Mouse (Mus musculus) forebrain, embryonic 12.5 days (tissue): ENCODE measurements around the gene Ripk1. TPM values are rescaled to one million over a fixed set of nuclear protein-coding genes. Genes with fewer than 3 reads are reported as not detected.
A peak's percentile ranks its signal among the peaks of the same experiment; 100 is the strongest.

Experiments used
- ATAC-seq: fragments of 200-750 bp; cut with Nextera tagmentation; 2 replicates; pipeline ENCODE4 v1.8.0; 2017; ENCODE audit warnings: moderate TSS enrichment; ENCODE audit not compliant: low FRiP score
- H3K27ac ChIP-seq: fragments of 300-500 bp; sonication (generic); 2 replicates; pipeline ENCODE4 v1.5.1; 2016; ENCODE audit warnings: mild to moderate bottlenecking
- H3K27me3 ChIP-seq: fragments of 300-500 bp; sonication (generic); 2 replicates; pipeline ENCODE4 v1.6.1; 2016; ENCODE audit warnings: mild to moderate bottlenecking
- H3K36me3 ChIP-seq: fragments of 300-500 bp; sonication (generic); replicated peaks from 2 replicates; pipeline ENCODE4 v1.6.1; 2016; ENCODE audit warnings: mild to moderate bottlenecking
- H3K4me1 ChIP-seq: fragments of 300-500 bp; sonication (generic); 2 replicates; pipeline ENCODE4 v1.6.1; 2016
- H3K4me2 ChIP-seq: fragments of 300-500 bp; sonication (generic); 2 replicates; pipeline ENCODE4 v1.6.1; 2016; ENCODE audit warnings: mild to moderate bottlenecking, moderate library complexity
- H3K4me3 ChIP-seq: fragments of 300-500 bp; sonication (generic); replicated peaks from 2 replicates; pipeline ENCODE4 v1.5.1; 2016; ENCODE audit warnings: mild to moderate bottlenecking
- H3K9ac ChIP-seq: fragments of 300-500 bp; sonication (generic); 2 replicates; pipeline ENCODE4 v1.6.1; 2016; ENCODE audit warnings: mild to moderate bottlenecking
- H3K9me3 ChIP-seq: fragments of 300-500 bp; sonication (generic); 2 replicates; pipeline ENCODE4 v1.6.1; 2016
- WGBS: fragments of 180-500 bp; shearing (Covaris S2); methylation state at CpG from one replicate; pipeline ENCODE4 v1.1.7; 2016; 5-methylcytosine and 5-hydroxymethylcytosine counted together
- polyA plus RNA-seq: library from polyadenylated mRNA; unstranded; fragments of >200 nt; fragmentation: Nextera tagmentation; extraction: Ambion mirVana; gene quantifications from 2 replicates; pipeline ENCODE4 v1.2.1, GENCODE M21; 2016

The Ripk1 gene
- polyA plus RNA-seq, 1 experiment from 2014 or later, result 9.0 TPM

- Histone ChIP-seq H3K9ac (peak overlapping the region; percentile 26), H3K27me3 (no peaks in the 10 kb centered on the region), H3K4me3 (peak overlapping the region; percentile 91), H3K36me3 (no peaks in the 10 kb centered on the region), H3K4me1 (peaks cover 14% of the 10 kb centered on the region), H3K4me2 (peak overlapping the region; percentile 61), H3K27ac (0 out of 2 replicates have a peak overlapping the region, but pooled peaks have one; percentile 80), H3K9me3 (no peaks in the 10 kb centered on the region)
- WGBS, result 11% methylated on average over 5 of the region's 5 CpGs
- peak; percentile 9; the same call in 1 of the 2 replicates for ATAC-seq
These were observed 895 bp downstream of the Ripk1 start for GRCm38 (mm10) chr13:34003058-34003457.

DNA sequence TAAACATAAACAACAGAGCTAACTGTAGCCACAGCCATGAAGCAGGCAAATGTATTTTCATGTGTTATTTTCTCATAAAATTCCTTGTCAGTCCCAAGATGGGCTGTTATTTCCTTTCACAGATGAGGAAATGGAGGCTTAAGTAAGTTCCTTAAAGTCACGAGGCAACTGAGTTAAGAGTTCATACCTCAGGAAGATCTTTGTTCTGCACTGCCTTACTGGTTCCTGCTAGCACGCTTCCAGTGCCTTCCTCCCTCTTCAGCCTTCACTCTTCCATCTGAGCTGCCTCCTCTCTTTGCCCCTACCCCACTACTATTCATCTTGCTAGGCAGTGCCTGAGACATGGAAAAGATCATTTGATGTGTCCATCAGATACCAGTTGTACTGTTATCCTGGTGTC, 5.1 kb downstream of the Ripk1 start:
- 82% methylated on average over 2 of the region's 2 CpGs for WGBS
- no peaks in the 10 kb centered on the region for H3K27me3 ChIP-seq
- no peak for ATAC-seq

DNA sequence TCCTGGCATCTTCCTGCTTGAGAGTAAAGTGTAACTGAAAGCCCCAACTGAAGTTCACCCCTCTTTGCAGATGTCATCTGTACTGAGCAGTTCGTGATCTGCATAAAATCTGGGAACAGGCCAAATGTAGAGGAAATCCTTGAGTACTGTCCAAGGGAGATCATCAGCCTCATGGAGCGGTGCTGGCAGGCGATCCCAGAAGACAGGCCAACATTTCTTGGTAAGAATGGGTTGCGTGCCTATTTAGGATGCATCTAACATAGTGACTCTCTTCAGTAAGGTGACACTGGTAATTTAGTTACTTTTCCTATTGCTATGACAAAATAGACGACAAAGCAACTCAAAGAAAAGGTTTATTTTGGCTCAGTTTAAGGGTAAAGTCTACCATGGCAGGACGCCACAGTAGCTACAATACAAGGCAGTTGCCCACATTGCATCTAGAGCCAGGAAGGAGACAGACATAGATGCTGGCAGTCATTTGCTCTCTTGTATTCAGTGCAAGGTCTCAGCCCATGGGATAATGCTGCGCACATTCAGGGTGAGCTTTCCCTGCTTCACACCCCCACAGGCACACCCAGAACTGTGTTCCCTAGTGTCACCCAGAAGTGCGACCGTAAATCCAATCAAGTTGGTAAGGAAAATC, 14.9 kb downstream of the Ripk1 start:
- no peak overlapping the region for H3K4me2 ChIP-seq
- no peak for ATAC-seq
- no peaks in the 10 kb centered on the region for H3K9me3 ChIP-seq
- H3K4me1 ChIP-seq, result no peaks in the 10 kb centered on the region
- H3K27me3 ChIP-seq, result no peaks in the 10 kb centered on the region
- H3K36me3 ChIP-seq, result peaks cover 46% of the 10 kb centered on the region
- WGBS, result 92% methylated on average over 9 of the region's 9 CpGs
- no peak overlapping the region for H3K9ac ChIP-seq
- no peak overlapping the region for H3K27ac ChIP-seq
- no peak overlapping the region for H3K4me3 ChIP-seq

More for the DNA sequence above, 5.1 kb downstream of the Ripk1 start:
- H3K9ac ChIP-seq, result no peak overlapping the region
- no peak overlapping the region for H3K4me3 ChIP-seq
- H3K27ac ChIP-seq, result no peak overlapping the region
- peaks cover 4% of the 10 kb centered on the region for H3K4me1 ChIP-seq
- H3K9me3 ChIP-seq, result no peaks in the 10 kb centered on the region
- no peak overlapping the region for H3K4me2 ChIP-seq
- no peaks in the 10 kb centered on the region for H3K36me3 ChIP-seq

GRCm38 (mm10) chr13:34018521-34018920, 16.4 kb downstream of the Ripk1 start:
- no peaks in the 10 kb centered on the region for H3K9me3 ChIP-seq
- ATAC-seq, result no peak
- no peak overlapping the region for H3K27ac ChIP-seq
- H3K36me3 ChIP-seq, result peaks cover 45% of the 10 kb centered on the region
- no peak overlapping the region for H3K4me3 ChIP-seq
- H3K4me2 ChIP-seq, result no peak overlapping the region
- 97% methylated on average over 1 of the region's 1 CpGs for WGBS
- H3K27me3 ChIP-seq, result no peaks in the 10 kb centered on the region
- H3K9ac ChIP-seq, result no peak overlapping the region
- no peaks in the 10 kb centered on the region for H3K4me1 ChIP-seq

DNA sequence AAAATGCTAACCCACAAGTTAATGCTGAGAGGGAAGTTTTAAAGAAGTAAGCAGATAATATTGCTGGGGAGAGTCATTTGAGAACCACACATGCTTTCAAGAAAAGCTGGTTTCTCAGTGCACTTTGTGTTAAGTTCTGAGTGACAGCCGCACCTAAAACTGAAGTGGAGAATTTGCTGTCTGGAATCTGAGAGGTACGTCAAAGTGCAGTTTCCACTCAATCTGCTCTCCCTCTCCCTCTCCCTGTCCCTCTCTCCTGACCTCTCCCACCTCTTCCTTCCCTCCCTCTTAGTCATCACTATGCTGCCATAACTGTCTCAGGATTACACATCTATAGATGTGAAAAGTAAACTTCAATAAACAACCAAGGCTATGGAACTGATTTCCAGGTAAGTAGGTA, 19.8 kb downstream of the Ripk1 start:
- WGBS, result 89% methylated on average over 2 of the region's 2 CpGs
- Histone ChIP-seq H3K4me3 (no peak overlapping the region), H3K27ac (no peak overlapping the region), H3K9ac (no peak overlapping the region), H3K9me3 (no peaks in the 10 kb centered on the region), H3K27me3 (no peaks in the 10 kb centered on the region), H3K36me3 (peaks cover 19% of the 10 kb centered on the region), H3K4me1 (no peaks in the 10 kb centered on the region), H3K4me2 (no peak overlapping the region)
- no peak for ATAC-seq

GRCm38 (mm10) chr13:34032041-34032440, 29.9 kb downstream of the Ripk1 start:
- H3K9me3 ChIP-seq, result no peaks in the 10 kb centered on the region
- 66% methylated on average over 2 of the region's 2 CpGs for WGBS
- H3K27ac ChIP-seq, result no peak overlapping the region
- H3K27me3 ChIP-seq, result no peaks in the 10 kb centered on the region
- H3K4me1 ChIP-seq, result peaks cover under 1% of the 10 kb centered on the region
- H3K9ac ChIP-seq, result no peak overlapping the region
- no peak overlapping the region for H3K4me2 ChIP-seq
- ATAC-seq, result no peak
- no peak overlapping the region for H3K4me3 ChIP-seq
- peaks cover 30% of the 10 kb centered on the region for H3K36me3 ChIP-seq

- H3K4me2 ChIP-seq, result no peak overlapping the region
- H3K4me1 ChIP-seq, result peaks cover 19% of the 10 kb centered on the region
- H3K4me3 ChIP-seq, result no peak overlapping the region
- no peak overlapping the region for H3K9ac ChIP-seq
- peaks cover 18% of the 10 kb centered on the region; the same call in 1 of the 2 replicates for H3K36me3 ChIP-seq
- ATAC-seq, result no peak
- no peaks in the 10 kb centered on the region for H3K27me3 ChIP-seq
- no peaks in the 10 kb centered on the region for H3K9me3 ChIP-seq
- 92% methylated on average over 3 of the region's 3 CpGs for WGBS
- H3K27ac ChIP-seq, result no peak overlapping the region
These were observed 33.3 kb downstream of the Ripk1 start for GRCm38 (mm10) chr13:34035424-34035823.

GRCm38 (mm10) chr13:34036726-34037125, 34.6 kb downstream of the Ripk1 start:
- Histone ChIP-seq H3K4me3 (no peak overlapping the region), H3K9me3 (no peaks in the 10 kb centered on the region), H3K4me1 (peaks cover 19% of the 10 kb centered on the region), H3K27me3 (no peaks in the 10 kb centered on the region), H3K27ac (no peak overlapping the region), H3K4me2 (no peak overlapping the region), H3K36me3 (peaks cover 12% of the 10 kb centered on the region; the same call in 1 of the 2 replicates), H3K9ac (no peak overlapping the region)
- no peak for ATAC-seq
- WGBS, result 73% methylated on average over 5 of the region's 5 CpGs

DNA sequence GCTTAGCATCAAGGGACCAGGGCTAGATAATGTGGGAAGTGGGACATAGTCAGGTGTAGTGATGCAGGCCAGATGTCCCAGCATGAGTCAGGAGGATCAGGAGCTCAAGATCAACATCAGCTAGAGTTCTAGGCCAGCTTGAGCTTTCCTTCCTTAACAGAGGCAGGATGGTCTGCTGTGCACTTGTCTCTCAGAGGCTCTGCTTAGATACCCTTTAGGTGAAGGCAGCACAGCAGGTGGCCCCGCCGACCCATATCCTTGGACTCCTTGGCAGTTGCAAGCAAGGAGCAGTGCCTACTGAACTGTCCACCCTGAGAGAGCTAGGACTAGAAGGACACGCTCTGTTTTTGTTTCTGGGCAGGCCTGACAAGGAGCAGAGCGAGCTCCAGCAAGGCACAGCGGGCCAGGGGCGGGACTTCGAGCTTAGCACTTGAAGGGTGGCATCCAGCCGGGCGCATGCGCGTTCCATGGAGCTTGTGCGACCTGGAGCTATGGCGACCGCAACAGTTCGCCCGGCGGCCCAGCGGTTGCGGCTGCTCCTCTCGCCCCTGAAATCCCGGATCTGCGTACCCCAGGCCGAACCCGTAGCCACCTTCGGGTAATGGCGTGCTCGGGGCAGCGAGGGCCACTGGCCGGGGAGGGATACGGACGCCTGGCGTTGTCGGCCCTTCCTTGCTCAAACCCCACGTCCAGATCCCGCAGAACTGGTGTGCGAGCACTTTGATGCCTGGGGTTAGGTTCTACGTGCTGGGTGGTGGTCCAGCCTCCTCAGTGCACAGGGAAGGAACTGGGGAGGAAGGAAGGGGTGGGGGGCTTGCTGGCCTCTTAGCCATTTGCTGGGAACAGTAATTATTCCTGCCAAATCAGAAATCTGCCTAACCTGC, 35.3 kb downstream of the Ripk1 start, which contains the start of gene Bphl:
Bphl (plus strand) TSS at position 426 of the 884 bp plus-strand sequence.
- WGBS, result under 1% methylated on average over 37 of the region's 37 CpGs
- ATAC-seq, result peak; percentile 96

DNA sequence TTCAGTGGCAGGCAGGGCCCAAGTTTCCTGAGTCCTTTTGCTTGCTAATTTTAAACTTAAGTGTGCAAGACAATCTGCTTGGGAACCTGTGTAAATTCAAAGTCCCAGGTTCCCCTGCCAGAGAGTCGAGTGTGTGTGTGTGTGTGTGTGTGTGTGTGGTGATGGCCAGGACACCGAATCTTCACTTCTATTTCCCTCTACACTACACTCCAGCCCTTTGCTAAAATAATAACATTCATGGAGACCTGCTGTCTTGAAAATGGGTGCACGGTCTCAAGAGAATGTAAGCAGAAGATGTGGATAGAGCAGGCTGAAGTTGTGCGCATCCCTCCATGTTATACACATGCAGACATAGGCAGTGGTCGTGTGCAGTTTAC, 35.9 kb downstream of the Ripk1 start:
- ATAC-seq, result peak; percentile 2; the same call in 1 of the 2 replicates
- Histone ChIP-seq H3K36me3 (peaks cover 11% of the 10 kb centered on the region; the same call in 1 of the 2 replicates), H3K27ac (peak overlapping the region; percentile 84), H3K4me2 (peak overlapping the region; percentile 80), H3K9ac (peak overlapping the region; percentile 80), H3K9me3 (no peaks in the 10 kb centered on the region), H3K27me3 (no peaks in the 10 kb centered on the region), H3K4me1 (peaks cover 19% of the 10 kb centered on the region), H3K4me3 (peak overlapping the region; percentile 63)
- 41% methylated on average over 5 of the region's 5 CpGs for WGBS

More for the DNA sequence above, 35.3 kb downstream of the Ripk1 start, which contains the start of gene Bphl:
- H3K9me3 ChIP-seq, result no peaks in the 10 kb centered on the region
- H3K9ac ChIP-seq, result peak within 1 kb of the TSS; percentile 80
- H3K4me1 ChIP-seq, result peaks cover 19% of the 10 kb centered on the region
- peak within 1 kb of the TSS; percentile 80 for H3K4me2 ChIP-seq
- peak within 1 kb of the TSS; percentile 84 for H3K27ac ChIP-seq
- H3K36me3 ChIP-seq, result peaks cover 12% of the 10 kb centered on the region; the same call in 1 of the 2 replicates
- no peaks in the 10 kb centered on the region for H3K27me3 ChIP-seq
- H3K4me3 ChIP-seq, result peak within 1 kb of the TSS; percentile 63

- Histone ChIP-seq H3K9ac (peak overlapping the region; percentile 36; the same call in 1 of the 2 replicates), H3K36me3 (peaks cover 3% of the 10 kb centered on the region; the same call in 1 of the 2 replicates)
- WGBS, result 28% methylated on average over 8 of the region's 8 CpGs
These were observed 36.8 kb downstream of the Ripk1 start for GRCm38 (mm10) chr13:34038901-34039341.

DNA sequence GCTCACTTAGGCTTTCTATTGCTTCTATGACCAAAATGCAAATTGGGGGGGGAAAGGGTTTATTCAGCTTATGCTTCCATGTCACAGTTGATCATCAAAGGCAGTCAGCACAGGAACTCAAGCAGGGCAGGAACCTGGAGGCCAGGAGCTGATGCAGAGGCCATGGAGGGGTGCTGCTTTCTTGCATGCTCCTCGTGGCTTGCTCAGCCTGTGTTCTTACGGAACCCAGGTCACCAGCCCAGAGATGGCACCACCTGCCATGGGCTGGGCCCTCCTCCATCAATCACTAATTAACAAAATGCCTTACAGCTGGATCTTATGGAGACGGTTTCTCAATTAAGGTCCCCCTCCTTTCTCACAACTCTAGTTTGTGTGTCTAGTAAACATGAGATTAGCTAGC, 37.9 kb downstream of the Ripk1 start:
- H3K4me3 ChIP-seq, result no peak overlapping the region
- no peaks in the 10 kb centered on the region for H3K9me3 ChIP-seq
- H3K4me1 ChIP-seq, result peaks cover 19% of the 10 kb centered on the region
- no peak for ATAC-seq
- 88% methylated on average over 3 of the region's 3 CpGs for whole genome bisulfite sequencing
- H3K4me2 ChIP-seq, result no peak overlapping the region
- H3K27me3 ChIP-seq, result no peaks in the 10 kb centered on the region
- no peaks in the 10 kb centered on the region for H3K36me3 ChIP-seq
- no peak overlapping the region for H3K27ac ChIP-seq
- no peak overlapping the region for H3K9ac ChIP-seq

More at GRCm38 (mm10) chr13:34038901-34039341, 36.8 kb downstream of the Ripk1 start:
- H3K9me3 ChIP-seq, result no peaks in the 10 kb centered on the region
- H3K27me3 ChIP-seq, result no peaks in the 10 kb centered on the region
- H3K4me3 ChIP-seq, result peak overlapping the region; percentile 13; the same call in 1 of the 2 replicates
- peak overlapping the region; percentile 80 for H3K4me2 ChIP-seq
- H3K4me1 ChIP-seq, result peaks cover 19% of the 10 kb centered on the region
- ATAC-seq, result no peak
- no peak overlapping the region for H3K27ac ChIP-seq
